Mouse (Mus musculus) spleen, adult 2 months (tissue): ENCODE data around the gene Prr5l.

Experiments used
- CTCF ChIP-seq: fragments of 200-500 bp; IDR thresholded peaks from 2 replicates; pipeline ENCODE4 v1.5.1; 2011; ENCODE audit warnings: mild to moderate bottlenecking, inconsistent platforms; ENCODE audit not compliant: insufficient read depth, insufficient read length, insufficient replicate concordance; ENCODE audit errors: extremely low read depth
- POLR2A ChIP-seq: fragments of 200-500 bp; IDR thresholded peaks from 2 replicates; pipeline ENCODE4 v1.6.1; 2011; ENCODE audit warnings: low read depth, low read length, inconsistent platforms

DNA sequence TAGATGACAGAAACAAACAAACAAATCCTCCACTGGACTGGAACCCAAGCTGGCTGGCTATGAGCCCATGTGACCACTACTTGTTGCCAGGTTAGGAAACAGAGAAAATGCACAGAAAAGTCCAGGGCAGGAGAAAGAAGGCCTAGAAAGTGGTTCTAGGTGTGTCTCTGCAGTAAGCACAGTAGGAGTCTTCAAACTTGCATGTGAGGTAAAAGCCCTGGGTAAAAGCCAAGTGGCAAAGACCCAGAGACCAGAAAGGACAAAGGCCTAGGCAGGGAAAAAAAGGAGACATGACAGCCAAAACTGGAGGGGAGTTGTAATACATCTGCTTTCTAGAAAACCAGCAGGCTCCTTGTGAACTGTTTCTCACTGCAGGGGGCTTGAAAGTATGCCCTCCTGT lies 151.9 kb downstream of the Prr5l start:
- TF ChIP-seq CTCF (no peak), POLR2A (no peak)
